Mouse (Mus musculus): ENCODE data around the gene Enpp6.

DNA sequence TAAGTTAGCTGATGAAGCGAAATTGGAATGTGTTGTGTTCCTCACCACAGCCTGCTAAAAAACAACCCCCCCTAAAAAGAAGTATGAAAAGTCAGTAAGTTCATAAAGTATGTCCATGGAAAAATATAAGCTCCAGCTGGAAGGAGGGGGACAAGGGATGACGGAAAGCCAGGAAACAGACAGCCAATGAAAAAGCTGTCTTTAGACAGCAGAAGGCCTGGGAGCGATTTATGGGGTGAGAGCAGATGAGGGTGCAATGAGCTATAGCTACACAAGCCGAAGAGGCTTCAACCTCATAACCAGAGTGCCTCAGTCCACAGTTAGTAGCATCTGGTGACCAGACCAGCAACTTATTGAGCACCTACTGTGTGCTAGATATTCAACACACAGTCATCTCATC is 93.3 kb downstream of the Enpp6 start:
- no peak for TF ChIP-seq CTCF (IDR thresholded peaks at IDR 0.05)
- TF ChIP-seq EP300 (IDR thresholded peaks at IDR 0.05), result no peak

Measured in lung, postnatal 0 days (tissue).